Mouse (Mus musculus) kidney, postnatal 36 days (tissue): ENCODE measurements around the gene Camkk1.

Source experiments
- DNase-seq, 2 experiments: peaks; one replicate each; pipeline ENCODE4 v3.0.0; 2021 to 2022; ENCODE audit warnings: mixed read lengths in 2 of 2

Camkk1 gene

GRCm38 (mm10) chr11:73059630-73060029 lies 40.8 kb downstream of the Camkk1 start:
- no peak for DNase-seq

- no peak for DNase-seq
Observed at GRCm38 (mm10) chr11:73061413-73061812, 42.6 kb downstream of the Camkk1 start.

GRCm38 (mm10) chr11:73071839-73072238 lies 53.0 kb downstream of the Camkk1 start:
- peak; percentile 33 to 80 for DNase-seq

- DNase-seq = no peak
Observed at GRCm38 (mm10) chr11:73076295-73076694, 57.5 kb downstream of the Camkk1 start.

- no peak for DNase-seq
Observed at GRCm38 (mm10) chr11:73076733-73077132, 57.9 kb downstream of the Camkk1 start.

DNA sequence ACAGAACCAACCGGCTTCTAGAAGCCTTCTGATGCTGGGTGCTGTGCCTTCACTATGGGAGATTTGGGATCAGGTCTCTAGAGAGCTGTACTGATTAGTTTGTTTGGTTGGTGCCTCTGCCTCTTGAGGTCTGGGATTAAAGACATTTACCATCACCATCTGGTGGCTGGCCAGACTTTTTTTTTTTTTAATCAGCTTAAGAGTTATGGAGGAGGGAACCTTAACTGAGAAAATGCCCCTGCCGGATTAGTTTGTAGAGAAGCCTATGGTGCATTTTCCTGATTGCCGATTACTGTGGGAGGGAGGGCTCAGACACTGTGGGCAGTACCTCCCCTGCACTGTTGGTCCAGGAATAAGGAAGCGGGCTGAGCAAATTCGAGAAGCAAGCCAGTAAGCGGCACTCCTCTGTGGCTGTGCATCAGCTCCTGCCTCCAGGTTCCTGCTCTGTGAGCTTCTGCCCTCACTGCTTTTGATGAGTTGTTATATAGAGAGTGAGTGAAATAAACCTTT lies 58.5 kb downstream of the Camkk1 start:
- DNase-seq = no peak

GRCm38 (mm10) chr11:73078615-73079014 lies 59.8 kb downstream of the Camkk1 start:
- DNase-seq = no peak

DNA sequence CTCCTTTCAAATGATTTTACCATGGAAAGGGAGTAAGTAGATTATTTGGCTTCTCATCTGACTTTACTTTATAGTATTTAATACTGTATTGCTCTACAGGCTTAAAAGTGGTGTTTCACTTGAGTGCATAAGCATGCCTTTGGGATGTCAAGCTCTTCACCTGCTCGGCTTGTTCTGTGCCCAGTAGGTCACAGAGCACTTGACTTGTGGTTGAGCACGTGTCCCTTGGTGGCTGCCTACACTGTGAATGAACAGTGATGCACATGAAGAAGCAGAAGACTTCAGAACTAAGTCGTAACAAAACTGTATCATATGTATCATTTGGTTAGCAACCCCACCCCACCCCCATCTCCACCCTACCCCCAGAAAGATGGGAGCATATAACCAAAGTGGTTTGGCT lies 61.5 kb downstream of the Camkk1 start:
- peak; percentile 50 to 65 for DNase-seq

DNA sequence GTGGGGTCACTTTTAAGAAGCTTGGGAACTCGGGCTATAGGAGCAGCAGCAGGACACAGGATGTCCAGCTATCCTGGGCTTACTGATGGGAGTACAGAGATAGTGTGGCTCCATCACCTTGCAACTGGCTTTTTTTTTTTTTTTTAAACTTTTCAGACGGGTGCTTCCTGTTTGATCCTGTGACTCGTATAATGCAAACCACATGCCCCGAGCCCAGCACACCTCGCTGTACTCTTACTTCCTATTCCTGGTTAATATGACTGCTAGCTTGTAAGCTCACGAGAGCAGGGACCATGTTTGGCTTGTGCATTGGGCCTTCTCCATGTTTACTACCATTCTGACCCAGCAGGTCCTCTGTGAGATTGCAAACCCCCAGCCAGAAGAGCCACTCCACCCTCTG lies 65.5 kb downstream of the Camkk1 start:
- no peak for DNase-seq

- DNase-seq = peak; percentile 83 to 92
Observed at GRCm38 (mm10) chr11:73084804-73085231, 66.0 kb downstream of the Camkk1 start.

GRCm38 (mm10) chr11:73085391-73085790 lies 66.6 kb downstream of the Camkk1 start:
- peak; percentile 56 to 57 for DNase-seq

DNA sequence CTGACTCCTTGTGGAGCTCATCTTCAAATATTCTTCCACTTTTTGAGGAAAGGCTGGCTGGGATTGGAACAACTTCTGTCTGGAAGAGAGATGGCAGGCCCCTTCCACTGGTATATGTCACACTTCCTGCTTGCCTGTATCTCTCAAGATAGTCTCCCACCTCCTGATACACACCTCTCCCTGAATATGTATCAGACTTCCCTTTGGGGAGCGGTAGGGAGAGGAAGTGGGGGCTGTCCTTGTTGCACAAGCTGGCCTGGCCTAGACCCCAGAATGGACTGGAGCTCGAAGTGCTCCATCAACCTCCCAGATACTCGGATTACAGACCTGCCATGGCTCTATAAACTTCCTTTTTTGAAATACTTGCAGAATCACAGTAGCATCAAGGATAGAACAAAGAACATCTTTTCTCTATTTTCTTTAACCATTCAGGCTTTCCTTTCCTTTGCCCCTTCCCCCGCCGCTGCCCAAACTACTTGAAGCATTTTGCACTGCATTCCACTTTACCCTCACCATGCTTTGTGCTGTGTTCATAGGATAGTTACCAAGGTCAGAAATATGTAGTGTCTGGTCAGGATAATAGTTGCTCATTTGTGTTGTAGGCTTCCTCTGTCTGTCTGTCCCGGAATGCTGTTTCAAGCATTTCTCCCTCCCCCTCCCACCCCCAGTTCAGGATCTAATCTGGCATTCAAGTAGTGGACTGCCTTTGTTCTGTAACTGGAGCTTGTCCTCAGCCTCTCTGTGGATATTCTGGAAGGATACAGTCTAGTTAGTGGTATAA lies 69.1 kb downstream of the Camkk1 start:
- no peak for DNase-seq

DNA sequence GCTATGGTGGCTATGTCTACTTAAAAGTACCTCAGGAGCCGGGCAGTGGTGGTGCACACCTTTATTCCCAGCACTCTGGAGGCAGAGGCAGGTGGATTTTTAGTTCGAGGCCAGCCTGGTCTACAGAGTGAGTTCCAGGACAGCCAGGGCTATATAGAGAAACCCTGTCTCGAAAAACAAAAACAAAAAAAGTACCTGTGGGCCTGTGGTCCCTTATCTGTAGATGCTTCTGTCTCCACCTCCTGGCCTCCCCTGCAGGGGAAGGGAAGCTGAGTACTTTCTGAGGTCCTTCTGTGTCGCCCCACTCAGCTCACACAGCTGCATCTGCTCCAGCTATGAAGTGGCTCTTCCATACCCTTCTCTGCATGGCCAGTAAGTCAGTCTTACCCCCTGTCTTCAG lies 71.5 kb downstream of the Camkk1 start, which contains the start of gene Itgae:
Gene Itgae (plus strand): TSS at position 301 of the 400 bp plus-strand sequence.
- DNase-seq = no peak

- DNase-seq = no peak
Observed at GRCm38 (mm10) chr11:73090826-73091225, 72.0 kb downstream of the Camkk1 start.
